Mouse (Mus musculus) stomach, embryonic 15.5 days (tissue): ENCODE results near the gene Asap3. TPM values are rescaled to one million over a fixed set of nuclear protein-coding genes. Genes with fewer than 3 reads are reported as not detected.

ENCODE experiments used
- ATAC-seq: fragments of 200-750 bp; cut with Nextera tagmentation; 2 replicates; pipeline ENCODE4 v1.8.0; 2017; ENCODE audit warnings: low read depth, moderate number of reproducible peaks, moderate TSS enrichment; ENCODE audit not compliant: insufficient read depth, low FRiP score
- H3K27ac ChIP-seq: fragments of 300-500 bp; sonication (generic); 2 replicates; pipeline ENCODE4 v1.5.1; 2015; ENCODE audit warnings: mild to moderate bottlenecking, inconsistent platforms
- H3K27me3 ChIP-seq: fragments of 300-500 bp; sonication (generic); replicated peaks from 2 replicates; pipeline ENCODE4 v1.6.1; 2015; ENCODE audit warnings: inconsistent platforms
- H3K36me3 ChIP-seq: fragments of 300-500 bp; sonication (generic); 2 replicates; pipeline ENCODE4 v1.6.1; 2015; ENCODE audit warnings: inconsistent platforms
- H3K4me1 ChIP-seq: fragments of 300-500 bp; sonication (generic); 2 replicates; pipeline ENCODE4 v1.6.1; 2015; ENCODE audit warnings: inconsistent platforms
- H3K4me2 ChIP-seq: fragments of 300-500 bp; sonication (generic); 2 replicates; pipeline ENCODE4 v1.6.1; 2015; ENCODE audit warnings: mild to moderate bottlenecking, inconsistent platforms
- H3K4me3 ChIP-seq: fragments of 300-500 bp; sonication (generic); replicated peaks from 2 replicates; pipeline ENCODE4 v1.5.1; 2015; ENCODE audit warnings: inconsistent platforms
- H3K9ac ChIP-seq: fragments of 300-500 bp; sonication (generic); 2 replicates; pipeline ENCODE4 v1.6.1; 2015; ENCODE audit warnings: inconsistent platforms
- H3K9me3 ChIP-seq: fragments of 300-500 bp; sonication (generic); 2 replicates; pipeline ENCODE4 v1.6.1; 2016; ENCODE audit warnings: inconsistent platforms
- WGBS: fragments of 180-500 bp; shearing (Covaris S2); methylation state at CpG from one replicate; pipeline ENCODE4 v1.1.7; 2015; 5-methylcytosine and 5-hydroxymethylcytosine counted together
- polyA plus RNA-seq: library from polyadenylated mRNA; unstranded; fragments of >200 nt; fragmentation: Nextera tagmentation; extraction: Ambion mirVana; gene quantifications from 2 replicates; pipeline ENCODE4 v1.2.1, GENCODE M21; 2015

Gene Asap3
- polyA plus RNA-seq, 1 experiment from 2014 or later, result 6.4 TPM

- no peaks in the 10 kb centered on the region; the same call in 1 of the 2 replicates for H3K36me3 ChIP-seq
- ATAC-seq, result no peak
- H3K4me2 ChIP-seq, result peak overlapping the region; percentile 93
- no peak overlapping the region for H3K9ac ChIP-seq
- no peaks in the 10 kb centered on the region for H3K9me3 ChIP-seq
- peaks cover 25% of the 10 kb centered on the region for H3K27me3 ChIP-seq
- WGBS, result 6% methylated on average over 12 of the region's 12 CpGs
- H3K4me1 ChIP-seq, result peaks cover 42% of the 10 kb centered on the region
- 0 out of 2 replicates have a peak overlapping the region, but pooled peaks have one; percentile 11 for H3K4me3 ChIP-seq
- H3K27ac ChIP-seq, result no peak overlapping the region
These were observed 40.4 kb downstream of the Asap3 start for GRCm38 (mm10) chr4:136246568-136246969.

GRCm38 (mm10) chr4:136247386-136247728 lies 41.2 kb downstream of the Asap3 start:
- Histone ChIP-seq H3K4me3 (peak overlapping the region; percentile 49), H3K36me3 (no peaks in the 10 kb centered on the region; the same call in 1 of the 2 replicates), H3K27ac (no peak overlapping the region), H3K27me3 (peaks cover 25% of the 10 kb centered on the region), H3K9ac (0 out of 2 replicates have a peak overlapping the region, but pooled peaks have one; percentile 46), H3K9me3 (no peaks in the 10 kb centered on the region), H3K4me1 (peaks cover 42% of the 10 kb centered on the region), H3K4me2 (peak overlapping the region; percentile 93)
- no peak for ATAC-seq
- WGBS, result 3% methylated on average over 14 of the region's 14 CpGs

GRCm38 (mm10) chr4:136247729-136248463 lies 41.7 kb downstream of the Asap3 start, which contains the start of gene Tcea3:
TSS of gene Tcea3 (plus strand) at chr4:136247729.
- H3K36me3 ChIP-seq, result no peaks in the 10 kb centered on the region; the same call in 1 of the 2 replicates
- H3K27me3 ChIP-seq, result peaks cover 25% of the 10 kb centered on the region
- H3K4me3 ChIP-seq, result peak within 1 kb of the TSS; percentile 49
- peak within 1 kb of the TSS; percentile 46 for H3K9ac ChIP-seq
- H3K9me3 ChIP-seq, result no peaks in the 10 kb centered on the region
- 0 out of 2 replicates have a peak within 1 kb of the TSS, but pooled peaks have one; percentile 3 for H3K27ac ChIP-seq
- peak; percentile 36 for ATAC-seq
- peak within 1 kb of the TSS; percentile 93 for H3K4me2 ChIP-seq
- under 1% methylated on average over 43 of the region's 46 CpGs for WGBS
- H3K4me1 ChIP-seq, result peaks cover 42% of the 10 kb centered on the region

- 3% methylated on average over 37 of the region's 37 CpGs for WGBS
- no peak for ATAC-seq
- Histone ChIP-seq H3K9me3 (no peaks in the 10 kb centered on the region), H3K4me2 (peak overlapping the region; percentile 93), H3K4me1 (peaks cover 42% of the 10 kb centered on the region), H3K27ac (peak overlapping the region; percentile 38; the same call in 1 of the 2 replicates), H3K27me3 (peaks cover 25% of the 10 kb centered on the region), H3K36me3 (no peaks in the 10 kb centered on the region; the same call in 1 of the 2 replicates), H3K4me3 (peak overlapping the region; percentile 49), H3K9ac (peak overlapping the region; percentile 46)
These were observed 42.5 kb downstream of the Asap3 start for GRCm38 (mm10) chr4:136248464-136249331.

GRCm38 (mm10) chr4:136249332-136249647 lies 43.1 kb downstream of the Asap3 start:
- 24% methylated on average over 11 of the region's 11 CpGs for WGBS
- Histone ChIP-seq H3K36me3 (no peaks in the 10 kb centered on the region), H3K4me2 (peak overlapping the region; percentile 93), H3K9ac (no peak overlapping the region), H3K27ac (peak overlapping the region; percentile 38; the same call in 1 of the 2 replicates), H3K9me3 (no peaks in the 10 kb centered on the region), H3K4me3 (peak overlapping the region; percentile 49; the same call in 1 of the 2 replicates), H3K4me1 (peaks cover 42% of the 10 kb centered on the region), H3K27me3 (peaks cover 25% of the 10 kb centered on the region)
- no peak for ATAC-seq

GRCm38 (mm10) chr4:136249780-136250179 lies 43.6 kb downstream of the Asap3 start:
- H3K36me3 ChIP-seq, result no peaks in the 10 kb centered on the region
- 17% methylated on average over 9 of the region's 9 CpGs for WGBS
- no peak overlapping the region; the same call in 1 of the 2 replicates for H3K4me3 ChIP-seq
- H3K27me3 ChIP-seq, result peaks cover 25% of the 10 kb centered on the region
- H3K27ac ChIP-seq, result peak overlapping the region; percentile 38
- H3K9ac ChIP-seq, result no peak overlapping the region
- H3K4me1 ChIP-seq, result peaks cover 42% of the 10 kb centered on the region
- H3K4me2 ChIP-seq, result peak overlapping the region; percentile 93
- peak; percentile 47 for ATAC-seq
- no peaks in the 10 kb centered on the region for H3K9me3 ChIP-seq

- Histone ChIP-seq H3K9me3 (no peaks in the 10 kb centered on the region), H3K27me3 (no peaks in the 10 kb centered on the region), H3K27ac (no peak overlapping the region), H3K4me2 (no peak overlapping the region), H3K9ac (no peak overlapping the region), H3K4me3 (no peak overlapping the region), H3K36me3 (no peaks in the 10 kb centered on the region), H3K4me1 (peaks cover 5% of the 10 kb centered on the region; the same call in 1 of the 2 replicates)
- whole genome bisulfite sequencing, result 21% methylated on average over 6 of the region's 6 CpGs
- peak; percentile 65 for ATAC-seq
These were observed 49.8 kb downstream of the Asap3 start for GRCm38 (mm10) chr4:136255919-136256318.

GRCm38 (mm10) chr4:136256696-136257095 lies 50.5 kb downstream of the Asap3 start:
- H3K9ac ChIP-seq, result no peak overlapping the region
- no peak overlapping the region for H3K4me3 ChIP-seq
- no peak overlapping the region for H3K27ac ChIP-seq
- 50% methylated on average over 10 of the region's 10 CpGs for WGBS
- H3K27me3 ChIP-seq, result no peaks in the 10 kb centered on the region
- H3K36me3 ChIP-seq, result no peaks in the 10 kb centered on the region
- no peak for ATAC-seq
- H3K9me3 ChIP-seq, result no peaks in the 10 kb centered on the region
- peaks cover 6% of the 10 kb centered on the region; the same call in 1 of the 2 replicates for H3K4me1 ChIP-seq
- H3K4me2 ChIP-seq, result no peak overlapping the region

GRCm38 (mm10) chr4:136259916-136260315 lies 53.8 kb downstream of the Asap3 start:
- ATAC-seq, result no peak
- H3K4me3 ChIP-seq, result no peak overlapping the region
- no peak overlapping the region for H3K27ac ChIP-seq
- H3K27me3 ChIP-seq, result no peaks in the 10 kb centered on the region
- H3K9ac ChIP-seq, result no peak overlapping the region
- H3K9me3 ChIP-seq, result no peaks in the 10 kb centered on the region
- no peaks in the 10 kb centered on the region for H3K36me3 ChIP-seq
- WGBS, result 59% methylated on average over 3 of the region's 3 CpGs
- H3K4me1 ChIP-seq, result peaks cover 6% of the 10 kb centered on the region; the same call in 1 of the 2 replicates
- no peak overlapping the region for H3K4me2 ChIP-seq

GRCm38 (mm10) chr4:136260491-136261180 lies 54.5 kb downstream of the Asap3 start:
- Histone ChIP-seq H3K4me3 (no peak overlapping the region), H3K27me3 (no peaks in the 10 kb centered on the region), H3K4me1 (peaks cover 6% of the 10 kb centered on the region; the same call in 1 of the 2 replicates), H3K9ac (no peak overlapping the region), H3K4me2 (no peak overlapping the region), H3K27ac (0 out of 2 replicates have a peak overlapping the region, but pooled peaks have one; percentile 5), H3K36me3 (no peaks in the 10 kb centered on the region), H3K9me3 (no peaks in the 10 kb centered on the region)
- no peak for ATAC-seq
- 33% methylated on average over 10 of the region's 10 CpGs for WGBS

- ATAC-seq, result no peak
- Histone ChIP-seq H3K4me1 (peaks cover 6% of the 10 kb centered on the region; the same call in 1 of the 2 replicates), H3K27me3 (no peaks in the 10 kb centered on the region), H3K4me2 (no peak overlapping the region), H3K9ac (no peak overlapping the region), H3K36me3 (no peaks in the 10 kb centered on the region), H3K27ac (no peak overlapping the region), H3K4me3 (no peak overlapping the region), H3K9me3 (no peaks in the 10 kb centered on the region)
- WGBS, result 58% methylated on average over 10 of the region's 10 CpGs
These were observed 55.7 kb downstream of the Asap3 start for GRCm38 (mm10) chr4:136261912-136262311.
